Mouse (Mus musculus) kidney, postnatal 0 days (tissue): ENCODE results near the gene Prx. TPM values are rescaled to one million over a fixed set of nuclear protein-coding genes. Genes with fewer than 3 reads are reported as not detected.

Experiments used
- ATAC-seq: fragments of 200-750 bp; cut with Nextera tagmentation; replicated peaks from 2 replicates; pipeline ENCODE4 v1.8.0; 2017; ENCODE audit warnings: low read depth, moderate number of reproducible peaks, moderate TSS enrichment, moderate library complexity; ENCODE audit not compliant: low FRiP score
- DNase-seq: peaks from one replicate; pipeline ENCODE4 v3.0.0-alpha.2; 2016; ENCODE audit warnings: low spot score
- H3K27ac ChIP-seq: fragments of 300-500 bp; sonication (generic); 2 replicates; pipeline ENCODE4 v1.5.1; 2014; ENCODE audit warnings: mild to moderate bottlenecking
- H3K27me3 ChIP-seq: fragments of 300-500 bp; sonication (generic); 2 replicates; pipeline ENCODE4 v1.6.1; 2014; ENCODE audit warnings: low read length, mixed read lengths; ENCODE audit not compliant: insufficient read depth
- H3K36me3 ChIP-seq: fragments of 300-500 bp; sonication (generic); 2 replicates; pipeline ENCODE4 v1.6.1; 2014; ENCODE audit warnings: low read length, mixed read lengths; ENCODE audit not compliant: insufficient read depth
- H3K4me1 ChIP-seq: fragments of 300-500 bp; sonication (generic); replicated peaks from 2 replicates; pipeline ENCODE4 v1.6.1; 2014; ENCODE audit warnings: antibody characterized with exemption, low read length, mixed read lengths; ENCODE audit not compliant: insufficient read depth
- H3K4me2 ChIP-seq: fragments of 300-500 bp; sonication (generic); 2 replicates; pipeline ENCODE4 v1.6.1; 2014; ENCODE audit warnings: mild to moderate bottlenecking, low read length, moderate library complexity, mixed read lengths
- H3K4me3 ChIP-seq: fragments of 300-500 bp; sonication (generic); replicated peaks from 2 replicates; pipeline ENCODE4 v1.5.1; 2014; ENCODE audit warnings: low read depth, low read length
- H3K9ac ChIP-seq: fragments of 300-500 bp; sonication (generic); 2 replicates; pipeline ENCODE4 v1.6.1; 2014; ENCODE audit warnings: low read depth, low read length
- H3K9me3 ChIP-seq: fragments of 300-500 bp; sonication (generic); replicated peaks from 2 replicates; pipeline ENCODE4 v1.6.1; 2016; ENCODE audit warnings: low read length, inconsistent platforms, mixed read lengths
- CTCF ChIP-seq: IDR thresholded peaks from 2 replicates; pipeline ENCODE4 v1.5.1; 2016; ENCODE audit warnings: antibody characterized with exemption, low read depth, mild to moderate bottlenecking, moderate library complexity
- WGBS: fragments of 180-500 bp; shearing (Covaris S2); extraction: QIAGEN DNeasy Blood & Tissue Kit; methylation state at CpG from one replicate; pipeline ENCODE4 v1.1.7; 2014; 5-methylcytosine and 5-hydroxymethylcytosine counted together
- polyA plus RNA-seq: library from polyadenylated mRNA; unstranded; fragments of >200 nt; fragmentation: Nextera tagmentation; extraction: Ambion mirVana; gene quantifications from 2 replicates; pipeline ENCODE4 v1.2.1, GENCODE M21; 2015

Gene Prx
- polyA plus RNA-seq, 1 experiment from 2014 or later: 4.1 TPM

DNA sequence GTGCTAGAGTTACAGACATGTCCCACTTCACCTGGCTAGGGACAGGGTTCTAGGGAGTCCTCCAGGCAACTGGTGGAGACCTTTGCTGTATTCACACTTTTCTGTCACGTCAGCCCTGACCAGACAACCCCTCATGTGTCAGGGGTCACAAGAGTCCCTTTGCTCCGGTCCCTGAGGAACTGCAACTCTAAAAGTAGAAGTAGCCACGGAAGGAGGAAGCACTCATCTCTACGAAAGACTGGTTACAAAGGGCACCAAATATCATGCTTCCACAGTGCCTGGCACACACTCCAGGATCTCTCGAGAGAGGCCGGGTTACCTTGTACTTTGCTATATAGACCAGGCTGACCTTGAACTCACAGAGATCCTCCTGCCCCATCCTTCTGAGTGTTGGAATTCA, 37.5 kb downstream of the Prx start:
- Histone ChIP-seq H3K27me3 (no peaks in the 10 kb centered on the region), H3K36me3 (peaks cover 20% of the 10 kb centered on the region; the same call in 1 of the 2 replicates), H3K4me2 (no peak overlapping the region), H3K27ac (no peak overlapping the region), H3K4me1 (no peaks in the 10 kb centered on the region), H3K4me3 (no peak overlapping the region), H3K9me3 (no peaks in the 10 kb centered on the region), H3K9ac (no peak overlapping the region)
- no peak for ATAC-seq
- 87% methylated on average over 6 of the region's 6 CpGs for WGBS
- no peak for DNase-seq
- TF ChIP-seq CTCF: no peak

GRCm38 (mm10) chr7:27537998-27538397, 38.9 kb downstream of the Prx start:
- Histone ChIP-seq H3K9ac (no peak overlapping the region), H3K4me2 (no peak overlapping the region), H3K4me3 (no peak overlapping the region), H3K27ac (no peak overlapping the region), H3K4me1 (no peaks in the 10 kb centered on the region), H3K9me3 (no peaks in the 10 kb centered on the region), H3K36me3 (peaks cover 15% of the 10 kb centered on the region; the same call in 1 of the 2 replicates), H3K27me3 (no peaks in the 10 kb centered on the region)
- ATAC-seq (no peak), DNase-seq (no peak)
- 69% methylated on average over 8 of the region's 8 CpGs for WGBS
- TF ChIP-seq CTCF: no peak

- Histone ChIP-seq H3K4me1 (no peaks in the 10 kb centered on the region), H3K27ac (no peak overlapping the region), H3K4me2 (no peak overlapping the region), H3K9ac (no peak overlapping the region), H3K9me3 (no peaks in the 10 kb centered on the region), H3K27me3 (no peaks in the 10 kb centered on the region), H3K36me3 (peaks cover 12% of the 10 kb centered on the region; the same call in 1 of the 2 replicates), H3K4me3 (no peak overlapping the region)
- ATAC-seq (no peak), DNase-seq (no peak)
- TF ChIP-seq CTCF: no peak
- 91% methylated on average over 2 of the region's 2 CpGs for WGBS
Measured at GRCm38 (mm10) chr7:27538797-27539196, 39.7 kb downstream of the Prx start.

- ATAC-seq: no peak
- WGBS: 68% methylated on average over 2 of the region's 2 CpGs
Measured at GRCm38 (mm10) chr7:27540521-27540920, 41.4 kb downstream of the Prx start.

DNA sequence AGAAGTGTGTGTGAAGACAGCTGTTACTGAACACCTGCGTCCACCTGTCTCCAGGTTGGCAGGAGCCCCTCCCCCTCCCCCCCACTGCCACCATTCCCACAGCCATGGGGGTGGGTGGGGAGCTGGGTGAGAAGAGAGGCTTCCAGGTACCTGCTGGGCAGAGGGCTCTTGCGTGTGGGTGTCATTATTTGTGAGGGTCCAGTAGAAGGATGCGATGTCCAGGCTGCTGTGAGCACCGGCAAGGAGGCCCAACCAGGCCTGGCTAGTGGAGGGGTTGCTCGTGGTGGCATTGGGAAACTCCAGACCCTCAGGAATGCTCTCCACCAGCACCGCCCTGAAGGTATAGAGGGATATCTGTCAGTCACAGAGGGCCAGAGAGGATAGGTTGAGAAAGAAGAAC, 41.8 kb downstream of the Prx start:
- no peak overlapping the region for H3K27ac ChIP-seq
- DNase-seq (no peak), ATAC-seq (no peak)
- no peak for TF ChIP-seq CTCF
- no peak overlapping the region for H3K4me2 ChIP-seq
- no peaks in the 10 kb centered on the region for H3K4me1 ChIP-seq
- no peak overlapping the region for H3K4me3 ChIP-seq
- 80% methylated on average over 6 of the region's 6 CpGs for WGBS
- H3K9me3 ChIP-seq: no peaks in the 10 kb centered on the region
- H3K27me3 ChIP-seq: no peaks in the 10 kb centered on the region
- peaks cover 12% of the 10 kb centered on the region; the same call in 1 of the 2 replicates for H3K36me3 ChIP-seq
- H3K9ac ChIP-seq: no peak overlapping the region

More at GRCm38 (mm10) chr7:27540521-27540920, 41.4 kb downstream of the Prx start:
- Histone ChIP-seq H3K9me3 (no peaks in the 10 kb centered on the region), H3K4me2 (no peak overlapping the region), H3K27ac (no peak overlapping the region), H3K27me3 (no peaks in the 10 kb centered on the region), H3K9ac (no peak overlapping the region), H3K36me3 (peaks cover 12% of the 10 kb centered on the region; the same call in 1 of the 2 replicates), H3K4me1 (no peaks in the 10 kb centered on the region), H3K4me3 (no peak overlapping the region)
- no peak for DNase-seq
- TF ChIP-seq CTCF: no peak

DNA sequence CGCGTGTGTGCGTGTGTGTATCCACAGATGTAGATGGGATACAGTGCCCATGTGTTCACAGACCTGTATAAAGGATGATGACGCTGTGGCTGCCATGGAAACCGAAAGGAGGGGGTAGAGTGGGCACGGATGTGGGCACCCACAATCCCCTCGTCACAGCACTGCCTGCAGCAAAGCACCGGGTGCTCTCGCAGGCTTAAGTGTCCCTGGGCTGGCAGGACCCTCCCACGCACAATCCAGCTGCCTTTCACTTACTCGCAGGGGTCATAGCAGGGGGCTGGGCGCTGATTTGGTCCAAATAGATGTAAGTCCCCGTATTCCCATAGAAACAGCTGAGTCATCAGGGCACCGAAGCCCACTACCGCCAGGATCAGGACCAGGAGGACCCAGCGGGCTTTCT, 42.3 kb downstream of the Prx start:
- H3K4me3 ChIP-seq: no peak overlapping the region
- 58% methylated on average over 16 of the region's 16 CpGs for WGBS
- DNase-seq: peak; percentile 24
- H3K4me1 ChIP-seq: no peaks in the 10 kb centered on the region
- H3K4me2 ChIP-seq: no peak overlapping the region
- no peaks in the 10 kb centered on the region for H3K27me3 ChIP-seq
- no peak for TF ChIP-seq CTCF
- 0 out of 2 replicates have a peak overlapping the region, but pooled peaks have one; percentile 53 for H3K9ac ChIP-seq
- no peak for ATAC-seq
- no peaks in the 10 kb centered on the region for H3K9me3 ChIP-seq
- peaks cover 12% of the 10 kb centered on the region; the same call in 1 of the 2 replicates for H3K36me3 ChIP-seq
- H3K27ac ChIP-seq: no peak overlapping the region

GRCm38 (mm10) chr7:27541922-27542321, 42.8 kb downstream of the Prx start:
- peak overlapping the region; percentile 53 for H3K9ac ChIP-seq
- no peak overlapping the region for H3K27ac ChIP-seq
- H3K4me2 ChIP-seq: peak overlapping the region; percentile 76
- H3K4me3 ChIP-seq: peak overlapping the region; percentile 45
- no peak for ATAC-seq
- peaks cover 12% of the 10 kb centered on the region; the same call in 1 of the 2 replicates for H3K36me3 ChIP-seq
- H3K9me3 ChIP-seq: no peaks in the 10 kb centered on the region
- no peaks in the 10 kb centered on the region for H3K4me1 ChIP-seq
- no peak for DNase-seq
- no peaks in the 10 kb centered on the region for H3K27me3 ChIP-seq
- 65% methylated on average over 5 of the region's 5 CpGs for WGBS
- no peak for TF ChIP-seq CTCF
